Mouse (Mus musculus) bone marrow macrophage, adult 2 months (primary cell): ENCODE data around the gene Pygm. TPM values are rescaled to one million over a fixed set of nuclear protein-coding genes. Genes with fewer than 3 reads are reported as not detected.

ENCODE experiments used
- H3K27ac ChIP-seq: 2 replicates; pipeline ENCODE4 v1.5.1; 2012; ENCODE audit warnings: low read depth, low read length; ENCODE audit not compliant: insufficient read depth
- H3K4me1 ChIP-seq: 2 replicates; pipeline ENCODE4 v1.6.1; 2012; ENCODE audit warnings: low read length; ENCODE audit not compliant: control insufficient read depth, insufficient read depth
- H3K4me3 ChIP-seq: 2 replicates; pipeline ENCODE4 v1.5.1; 2012; ENCODE audit warnings: mild to moderate bottlenecking, low read length, moderate library complexity; ENCODE audit not compliant: insufficient read depth
- CTCF ChIP-seq: IDR thresholded peaks from 2 replicates; pipeline ENCODE4 v1.5.1; 2012; ENCODE audit warnings: low read depth, mild to moderate bottlenecking, low read length, moderate library complexity
- POLR2A ChIP-seq: IDR thresholded peaks from 2 replicates; pipeline ENCODE4 v1.6.1; 2012; ENCODE audit warnings: mild to moderate bottlenecking, low read depth, low read length, borderline replicate concordance
- polyA plus RNA-seq: library from polyadenylated mRNA; stranded (reverse); fragments of >200 nt; gene quantifications from 2 replicates; pipeline ENCODE4 v1.2.4, GENCODE M21; 2012; ENCODE audit not compliant: missing spikeins, insufficient read depth, insufficient read length

The Pygm gene
- polyA plus RNA-seq, 1 experiment: 0.97 TPM

GRCm38 (mm10) chr19:6373539-6374400 is 10.4 kb upstream of the Pygm start:
- TF ChIP-seq POLR2A: no peak
- peak; percentile 96 for TF ChIP-seq CTCF
- Histone ChIP-seq H3K4me3 (no peak overlapping the region), H3K27ac (no peak overlapping the region), H3K4me1 (peaks cover 7% of the 10 kb centered on the region)

- TF ChIP-seq POLR2A (no peak), CTCF (no peak)
- no peak overlapping the region for H3K4me3 ChIP-seq
- no peak overlapping the region for H3K27ac ChIP-seq
- peaks cover 6% of the 10 kb centered on the region for H3K4me1 ChIP-seq
Observed at GRCm38 (mm10) chr19:6374571-6374970, 9.6 kb upstream of the Pygm start.

- Histone ChIP-seq H3K4me1 (no peaks in the 10 kb centered on the region), H3K27ac (no peak overlapping the region), H3K4me3 (no peak overlapping the region)
- TF ChIP-seq CTCF (no peak), POLR2A (no peak)
Observed at GRCm38 (mm10) chr19:6375423-6376254, 8.6 kb upstream of the Pygm start.

- TF ChIP-seq CTCF (peak; percentile 67), POLR2A (no peak)
Observed at GRCm38 (mm10) chr19:6376255-6376564, 8.0 kb upstream of the Pygm start.

GRCm38 (mm10) chr19:6376643-6377042 is 7.6 kb upstream of the Pygm start:
- Histone ChIP-seq H3K4me3 (no peak overlapping the region), H3K4me1 (no peaks in the 10 kb centered on the region), H3K27ac (no peak overlapping the region)
- TF ChIP-seq CTCF (no peak), POLR2A (no peak)

More at GRCm38 (mm10) chr19:6376255-6376564, 8.0 kb upstream of the Pygm start:
- Histone ChIP-seq H3K27ac (no peak overlapping the region), H3K4me3 (no peak overlapping the region), H3K4me1 (no peaks in the 10 kb centered on the region)

- Histone ChIP-seq H3K4me3 (no peak overlapping the region), H3K4me1 (no peaks in the 10 kb centered on the region), H3K27ac (no peak overlapping the region)
- TF ChIP-seq CTCF (no peak), POLR2A (no peak)
Observed at GRCm38 (mm10) chr19:6377327-6378040, 6.7 kb upstream of the Pygm start.

GRCm38 (mm10) chr19:6380411-6381166 is 3.6 kb upstream of the Pygm start:
- TF ChIP-seq CTCF (no peak), POLR2A (no peak)
- Histone ChIP-seq H3K4me3 (no peak overlapping the region), H3K27ac (no peak overlapping the region), H3K4me1 (no peaks in the 10 kb centered on the region)

GRCm38 (mm10) chr19:6381238-6381637 is 3.0 kb upstream of the Pygm start:
- H3K4me3 ChIP-seq: no peak overlapping the region
- no peaks in the 10 kb centered on the region for H3K4me1 ChIP-seq
- H3K27ac ChIP-seq: no peak overlapping the region
- TF ChIP-seq POLR2A (no peak), CTCF (no peak)

- H3K27ac ChIP-seq: no peak overlapping the region
- H3K4me1 ChIP-seq: no peaks in the 10 kb centered on the region
- no peak overlapping the region for H3K4me3 ChIP-seq
- TF ChIP-seq POLR2A (no peak), CTCF (no peak)
Observed at GRCm38 (mm10) chr19:6382323-6382924, 1.8 kb upstream of the Pygm start.
